Mouse (Mus musculus) liver, embryonic 12.5 days (tissue): Measurements from ENCODE around the gene Atp7a. TPM values are rescaled to one million over a fixed set of nuclear protein-coding genes. Genes with fewer than 3 reads are reported as not detected.

ENCODE experiments used
- ATAC-seq: fragments of 200-750 bp; cut with Nextera tagmentation; 2 replicates; pipeline ENCODE4 v1.8.0; 2017; ENCODE audit warnings: moderate number of reproducible peaks, mild to moderate bottlenecking, moderate library complexity
- H3K27ac ChIP-seq: fragments of 300-500 bp; sonication (generic); 2 replicates; pipeline ENCODE4 v1.5.1; 2016; ENCODE audit warnings: mild to moderate bottlenecking
- H3K27me3 ChIP-seq: fragments of 300-500 bp; sonication (generic); replicated peaks from 2 replicates; pipeline ENCODE4 v1.6.1; 2016; ENCODE audit warnings: mild to moderate bottlenecking, moderate library complexity
- H3K36me3 ChIP-seq: fragments of 300-500 bp; sonication (generic); 2 replicates; pipeline ENCODE4 v1.6.1; 2016; ENCODE audit warnings: mild to moderate bottlenecking, moderate library complexity
- H3K4me1 ChIP-seq: fragments of 300-500 bp; sonication (generic); 2 replicates; pipeline ENCODE4 v1.6.1; 2016
- H3K4me2 ChIP-seq: fragments of 300-500 bp; sonication (generic); 2 replicates; pipeline ENCODE4 v1.6.1; 2016; ENCODE audit warnings: mild to moderate bottlenecking, moderate library complexity
- H3K4me3 ChIP-seq: fragments of 300-500 bp; sonication (generic); 2 replicates; pipeline ENCODE4 v1.5.1; 2016; ENCODE audit warnings: mild to moderate bottlenecking, moderate library complexity
- H3K9ac ChIP-seq: fragments of 300-500 bp; sonication (generic); 2 replicates; pipeline ENCODE4 v1.6.1; 2016; ENCODE audit warnings: mild to moderate bottlenecking, moderate library complexity
- H3K9me3 ChIP-seq: fragments of 300-500 bp; sonication (generic); replicated peaks from 2 replicates; pipeline ENCODE4 v1.6.1; 2016; ENCODE audit warnings: mild to moderate bottlenecking, moderate library complexity
- WGBS: fragments of 180-500 bp; shearing (Covaris S2); methylation state at CpG from one replicate; pipeline ENCODE4 v1.1.7; 2016; ENCODE audit not compliant: insufficient replicate concordance; 5-methylcytosine and 5-hydroxymethylcytosine counted together
- polyA plus RNA-seq: library from polyadenylated mRNA; unstranded; fragments of >200 nt; fragmentation: Nextera tagmentation; extraction: Ambion mirVana; gene quantifications from 2 replicates; pipeline ENCODE4 v1.2.1, GENCODE M21; 2016

Gene Atp7a
- polyA plus RNA-seq, 1 experiment from 2014 or later = 10.5 TPM

- H3K27ac ChIP-seq = no peak overlapping the region
- H3K4me1 ChIP-seq = no peaks in the 10 kb centered on the region
- ATAC-seq = no peak
- no peak overlapping the region for H3K4me3 ChIP-seq
- no peaks in the 10 kb centered on the region for H3K36me3 ChIP-seq
- no peak overlapping the region for H3K9ac ChIP-seq
- no peak overlapping the region for H3K4me2 ChIP-seq
- H3K27me3 ChIP-seq = no peaks in the 10 kb centered on the region
- 67% methylated on average over 2 of the region's 2 CpGs for WGBS
- no peaks in the 10 kb centered on the region for H3K9me3 ChIP-seq
Measured at GRCm38 (mm10) chrX:106085564-106085963, 58.5 kb downstream of the Atp7a start.

- 51% methylated on average over 4 of the region's 5 CpGs for WGBS
- ATAC-seq = no peak
- no peaks in the 10 kb centered on the region for H3K9me3 ChIP-seq
- peaks cover 4% of the 10 kb centered on the region; the same call in 1 of the 2 replicates for H3K36me3 ChIP-seq
- no peak overlapping the region for H3K4me2 ChIP-seq
- H3K27me3 ChIP-seq = no peaks in the 10 kb centered on the region
- no peak overlapping the region for H3K4me3 ChIP-seq
- H3K27ac ChIP-seq = no peak overlapping the region
- no peak overlapping the region for H3K9ac ChIP-seq
- H3K4me1 ChIP-seq = peaks cover 6% of the 10 kb centered on the region; the same call in 1 of the 2 replicates
Measured at GRCm38 (mm10) chrX:106092939-106093338, 65.9 kb downstream of the Atp7a start.

GRCm38 (mm10) chrX:106105464-106105863 is 78.4 kb downstream of the Atp7a start:
- H3K36me3 ChIP-seq = peaks cover 11% of the 10 kb centered on the region
- no peak overlapping the region for H3K9ac ChIP-seq
- no peak overlapping the region for H3K4me2 ChIP-seq
- H3K27ac ChIP-seq = no peak overlapping the region
- no peak overlapping the region for H3K4me3 ChIP-seq
- no peaks in the 10 kb centered on the region for H3K9me3 ChIP-seq
- WGBS = 51% methylated on average over 2 of the region's 2 CpGs
- no peaks in the 10 kb centered on the region for H3K4me1 ChIP-seq
- no peaks in the 10 kb centered on the region for H3K27me3 ChIP-seq
- ATAC-seq = no peak

- no peak overlapping the region for H3K4me3 ChIP-seq
- no peak overlapping the region for H3K27ac ChIP-seq
- WGBS = 49% methylated on average over 4 of the region's 4 CpGs
- no peak for ATAC-seq
- H3K9me3 ChIP-seq = no peaks in the 10 kb centered on the region
- H3K27me3 ChIP-seq = no peaks in the 10 kb centered on the region
- no peak overlapping the region for H3K9ac ChIP-seq
- H3K36me3 ChIP-seq = peaks cover 10% of the 10 kb centered on the region; the same call in 1 of the 2 replicates
- no peaks in the 10 kb centered on the region for H3K4me1 ChIP-seq
- no peak overlapping the region for H3K4me2 ChIP-seq
Measured at GRCm38 (mm10) chrX:106113881-106114280, 86.8 kb downstream of the Atp7a start.

GRCm38 (mm10) chrX:106114674-106115073 is 87.6 kb downstream of the Atp7a start:
- H3K4me3 ChIP-seq = no peak overlapping the region
- H3K27ac ChIP-seq = no peak overlapping the region
- H3K4me2 ChIP-seq = no peak overlapping the region
- ATAC-seq = no peak
- no peaks in the 10 kb centered on the region for H3K9me3 ChIP-seq
- H3K27me3 ChIP-seq = no peaks in the 10 kb centered on the region
- WGBS = 82% methylated on average over 1 of the region's 1 CpGs
- H3K4me1 ChIP-seq = no peaks in the 10 kb centered on the region
- H3K36me3 ChIP-seq = peaks cover 13% of the 10 kb centered on the region; the same call in 1 of the 2 replicates
- H3K9ac ChIP-seq = no peak overlapping the region

- no peak overlapping the region for H3K4me2 ChIP-seq
- no peaks in the 10 kb centered on the region for H3K4me1 ChIP-seq
- no peak overlapping the region for H3K9ac ChIP-seq
- H3K36me3 ChIP-seq = peaks cover 10% of the 10 kb centered on the region
- H3K4me3 ChIP-seq = no peak overlapping the region
- no peaks in the 10 kb centered on the region for H3K27me3 ChIP-seq
- WGBS = 79% methylated on average over 2 of the region's 2 CpGs
- no peaks in the 10 kb centered on the region for H3K9me3 ChIP-seq
- no peak for ATAC-seq
- H3K27ac ChIP-seq = no peak overlapping the region
Measured at GRCm38 (mm10) chrX:106122823-106123222, 95.7 kb downstream of the Atp7a start.

- H3K4me1 ChIP-seq = no peaks in the 10 kb centered on the region
- no peak overlapping the region for H3K4me2 ChIP-seq
- H3K27me3 ChIP-seq = no peaks in the 10 kb centered on the region
- no peaks in the 10 kb centered on the region for H3K9me3 ChIP-seq
- H3K27ac ChIP-seq = no peak overlapping the region
- no peak overlapping the region for H3K9ac ChIP-seq
- H3K36me3 ChIP-seq = peaks cover 3% of the 10 kb centered on the region; the same call in 1 of the 2 replicates
- WGBS = 61% methylated on average over 6 of the region's 6 CpGs
- H3K4me3 ChIP-seq = no peak overlapping the region
- ATAC-seq = no peak
Measured at GRCm38 (mm10) chrX:106128283-106128682, 101.2 kb downstream of the Atp7a start.

GRCm38 (mm10) chrX:106129877-106130276 is 102.8 kb downstream of the Atp7a start:
- Histone ChIP-seq H3K9ac (no peak overlapping the region), H3K27me3 (no peaks in the 10 kb centered on the region), H3K4me2 (no peak overlapping the region), H3K4me3 (no peak overlapping the region), H3K36me3 (no peaks in the 10 kb centered on the region), H3K4me1 (no peaks in the 10 kb centered on the region), H3K27ac (no peak overlapping the region), H3K9me3 (no peaks in the 10 kb centered on the region)
- 79% methylated on average over 4 of the region's 4 CpGs for WGBS
- ATAC-seq = no peak

GRCm38 (mm10) chrX:106134916-106135315 is 107.8 kb downstream of the Atp7a start:
- H3K27me3 ChIP-seq = no peaks in the 10 kb centered on the region
- no peak overlapping the region for H3K4me2 ChIP-seq
- no peak overlapping the region for H3K4me3 ChIP-seq
- H3K9ac ChIP-seq = no peak overlapping the region
- no peaks in the 10 kb centered on the region for H3K36me3 ChIP-seq
- no peaks in the 10 kb centered on the region for H3K9me3 ChIP-seq
- no peaks in the 10 kb centered on the region for H3K4me1 ChIP-seq
- ATAC-seq = no peak
- H3K27ac ChIP-seq = no peak overlapping the region
- WGBS = 45% methylated on average over 3 of the region's 3 CpGs

- Histone ChIP-seq H3K4me3 (no peak overlapping the region), H3K27ac (no peak overlapping the region), H3K27me3 (no peaks in the 10 kb centered on the region), H3K9me3 (no peaks in the 10 kb centered on the region), H3K9ac (no peak overlapping the region), H3K4me2 (peak overlapping the region; percentile 43), H3K4me1 (no peaks in the 10 kb centered on the region), H3K36me3 (no peaks in the 10 kb centered on the region)
- WGBS = 58% methylated on average over 4 of the region's 4 CpGs
- no peak for ATAC-seq
Measured at GRCm38 (mm10) chrX:106135484-106135883, 108.4 kb downstream of the Atp7a start.

- Histone ChIP-seq H3K4me1 (no peaks in the 10 kb centered on the region), H3K27me3 (no peaks in the 10 kb centered on the region), H3K4me2 (peak overlapping the region; percentile 43), H3K4me3 (no peak overlapping the region; the same call in 1 of the 2 replicates), H3K9me3 (no peaks in the 10 kb centered on the region), H3K27ac (peak overlapping the region; percentile 51; the same call in 1 of the 2 replicates), H3K36me3 (no peaks in the 10 kb centered on the region), H3K9ac (no peak overlapping the region)
- 21% methylated on average over 12 of the region's 12 CpGs for WGBS
- no peak; the same call in 1 of the 2 replicates for ATAC-seq
Measured at GRCm38 (mm10) chrX:106135916-106136575, 109.0 kb downstream of the Atp7a start.

- no peak for ATAC-seq
- no peaks in the 10 kb centered on the region for H3K9me3 ChIP-seq
Measured at GRCm38 (mm10) chrX:106139309-106140070, 112.4 kb downstream of the Atp7a start.

More at GRCm38 (mm10) chrX:106139309-106140070, 112.4 kb downstream of the Atp7a start:
- Histone ChIP-seq H3K36me3 (no peaks in the 10 kb centered on the region), H3K4me2 (no peak overlapping the region), H3K4me1 (no peaks in the 10 kb centered on the region), H3K27me3 (no peaks in the 10 kb centered on the region), H3K4me3 (no peak overlapping the region), H3K9ac (no peak overlapping the region), H3K27ac (no peak overlapping the region)
- WGBS = 52% methylated on average over 13 of the region's 13 CpGs
